Mouse (Mus musculus) heart, adult 11 months (tissue): ENCODE measurements around the gene Slco2b1.

Experiments
- DNase-seq: peaks from one replicate; pipeline ENCODE4 v3.0.0; 2022

Gene Slco2b1

GRCm38 (mm10) chr7:99693387-99693786 is 17.8 kb downstream of the Slco2b1 start:
- DNase-seq: no peak

- DNase-seq: no peak
Measured at GRCm38 (mm10) chr7:99692396-99692795, 18.7 kb downstream of the Slco2b1 start.

- peak; percentile 93 for DNase-seq
Measured at GRCm38 (mm10) chr7:99690819-99691218, 20.3 kb downstream of the Slco2b1 start.

- DNase-seq: no peak
Measured at GRCm38 (mm10) chr7:99684086-99684485, 27.1 kb downstream of the Slco2b1 start.

GRCm38 (mm10) chr7:99680771-99681170 is 30.4 kb downstream of the Slco2b1 start:
- DNase-seq: peak; percentile 97

- peak; percentile 99 for DNase-seq
Measured at GRCm38 (mm10) chr7:99674890-99675289, 36.2 kb downstream of the Slco2b1 start.

- DNase-seq: no peak
Measured at GRCm38 (mm10) chr7:99674209-99674608, 36.9 kb downstream of the Slco2b1 start.

- peak; percentile 93 for DNase-seq
Measured at GRCm38 (mm10) chr7:99673188-99673587, 38.0 kb downstream of the Slco2b1 start.

GRCm38 (mm10) chr7:99671544-99672435 is 39.4 kb downstream of the Slco2b1 start:
- DNase-seq: no peak

GRCm38 (mm10) chr7:99670915-99671314 is 40.2 kb downstream of the Slco2b1 start:
- DNase-seq: peak; percentile 88

- peak; percentile 95 for DNase-seq
Measured at GRCm38 (mm10) chr7:99668802-99669201, 42.3 kb downstream of the Slco2b1 start.

GRCm38 (mm10) chr7:99667096-99667495 is 44.0 kb downstream of the Slco2b1 start:
- peak; percentile 95 for DNase-seq

- peak; percentile 94 for DNase-seq
Measured at GRCm38 (mm10) chr7:99665731-99666452, 45.2 kb downstream of the Slco2b1 start.

- DNase-seq: peak; percentile 99
Measured at GRCm38 (mm10) chr7:99664571-99665485, 46.3 kb downstream of the Slco2b1 start.

- peak; percentile 92 for DNase-seq
Measured at GRCm38 (mm10) chr7:99663507-99664220, 47.5 kb downstream of the Slco2b1 start.

- peak; percentile 93 for DNase-seq
Measured at GRCm38 (mm10) chr7:99662311-99662710, 48.8 kb downstream of the Slco2b1 start.

GRCm38 (mm10) chr7:99661571-99662230 is 49.4 kb downstream of the Slco2b1 start:
- DNase-seq: peak; percentile 96

GRCm38 (mm10) chr7:99661071-99661470 is 50.1 kb downstream of the Slco2b1 start:
- peak; percentile 92 for DNase-seq

- DNase-seq: peak; percentile 98
Measured at GRCm38 (mm10) chr7:99659379-99660029, 51.6 kb downstream of the Slco2b1 start.

- DNase-seq: peak; percentile 89
Measured at GRCm38 (mm10) chr7:99654244-99654643, 56.9 kb downstream of the Slco2b1 start.

GRCm38 (mm10) chr7:99649585-99649984 is 61.6 kb downstream of the Slco2b1 start:
- DNase-seq: no peak
